In genomic region chr11:31641066-31641810, GRCm38 (mm10) we compare ENCODE assay signal across 12 mouse cellular contexts. TPM values are rescaled to one million over a fixed set of nuclear protein-coding genes. Genes with fewer than 3 reads are reported as not detected.
DNase-seq lines count a peak whose midpoint lies in the region; ATAC-seq lines count a peak whose summit lies in the region.
"Had no signal": no experiment of that assay in that cellular context is flagged by ENCODE, and none has a peak within 500 bp of the region (broad histone marks: within the 10 kb centered on the region; RNA-seq: fewer than 3 reads in every experiment).

No protein-coding gene starts in this region.

- no peak overlapping the region for H3K4me3 ChIP-seq in midbrain, embryonic 12.5 days
- H3K4me3 ChIP-seq in midbrain, embryonic 15.5 days: no peak overlapping the region
- H3K4me3 ChIP-seq: erythroblast, embryonic 14.5 days; neural tube, embryonic 13.5 days had no signal

- no peaks in the 10 kb centered on the region for H3K4me1 ChIP-seq in midbrain, embryonic 12.5 days
- no peaks in the 10 kb centered on the region for H3K4me1 ChIP-seq in midbrain, embryonic 15.5 days

- 50% methylated on average over 3 of the region's 3 CpGs for WGBS in midbrain, embryonic 12.5 days
- WGBS in midbrain, embryonic 15.5 days: 41% methylated on average over 3 of the region's 3 CpGs

- DNase-seq in CD4-positive, CD25-positive, alpha-beta regulatory T cell, adult 2 months (ENCODE audit: low read depth, low spot score): peak; percentile 8
- DNase-seq in kidney, adult 18-20 months: peak; percentile 22
- DNase-seq in kidney, postnatal 4 days: no peak
- DNase-seq in natural killer cell, adult 2 months (ENCODE audit: low spot score in 2 of 2): no peak
- DNase-seq: right cerebral cortex, adult 18-20 months; thymus, postnatal 14 days had no signal

- no peaks in the 10 kb centered on the region for H3K27me3 ChIP-seq in midbrain, embryonic 12.5 days
- H3K27me3 ChIP-seq in midbrain, embryonic 15.5 days (replicated peaks): no peaks in the 10 kb centered on the region
- H3K27me3 ChIP-seq: neural tube, embryonic 13.5 days had no signal

- H3K27ac ChIP-seq in midbrain, embryonic 12.5 days (replicated peaks): no peak overlapping the region
- no peak overlapping the region for H3K27ac ChIP-seq in midbrain, embryonic 15.5 days
- H3K27ac ChIP-seq: neural tube, embryonic 13.5 days had no signal

- ATAC-seq in CD4-positive, CD25-positive, alpha-beta regulatory T cell, adult 4 months: no peak
- ATAC-seq in midbrain, embryonic 12.5 days (ENCODE audit: low FRiP score, low read depth): peak; percentile 44; the same call in 1 of the 2 replicates
- no peak for ATAC-seq in midbrain, embryonic 15.5 days (replicated peaks)
- ATAC-seq in erythroblast, adult 5-6 weeks (replicated peaks; ENCODE audit: low FRiP score, poor library complexity, severe bottlenecking): 0 out of 2 replicates have a peak, but pooled peaks have one; percentile 36

- H3K9ac ChIP-seq in midbrain, embryonic 12.5 days (replicated peaks): no peak overlapping the region
- H3K9ac ChIP-seq in midbrain, embryonic 15.5 days: no peak overlapping the region
- H3K9ac ChIP-seq: neural tube, embryonic 13.5 days had no signal

- H3K36me3 ChIP-seq in midbrain, embryonic 12.5 days: no peaks in the 10 kb centered on the region
- H3K36me3 ChIP-seq in midbrain, embryonic 15.5 days (replicated peaks): no peaks in the 10 kb centered on the region
- H3K36me3 ChIP-seq: neural tube, embryonic 13.5 days had no signal

- no peak overlapping the region for H3K4me2 ChIP-seq in midbrain, embryonic 12.5 days (replicated peaks)
- no peak overlapping the region for H3K4me2 ChIP-seq in midbrain, embryonic 15.5 days
- H3K4me2 ChIP-seq: neural tube, embryonic 13.5 days had no signal

- H3K9me3 ChIP-seq in midbrain, embryonic 12.5 days: no peaks in the 10 kb centered on the region
- H3K9me3 ChIP-seq in midbrain, embryonic 15.5 days: no peaks in the 10 kb centered on the region
- H3K9me3 ChIP-seq: neural tube, embryonic 13.5 days had no signal

RNA-seq across cellular contexts. Expression of gene Bod1, which starts 30.4 kb away (rescaled TPM):
- 1 to 10 TPM; 7.6 to 8.2 TPM for polyA plus RNA-seq in CD4-positive, CD25-positive, alpha-beta regulatory T cell, adult 4 months (2017; shearing (Covaris generic))
- polyA plus RNA-seq in midbrain, embryonic 12.5 days (2016; fragmentation: Nextera tagmentation; extraction: Ambion mirVana): 162 and 177 TPM in 2 replicates
- polyA plus RNA-seq in midbrain, embryonic 15.5 days (2015; fragmentation: Nextera tagmentation; extraction: Ambion mirVana): 138 and 148 TPM in 2 replicates
- total RNA-seq in erythroblast, adult 5-6 weeks (2015; ENCODE audit: low replicate concordance): 1.9 and 4.6 TPM in 2 replicates
- total RNA-seq in erythroblast, adult 5-6 weeks (2017; ENCODE audit: low replicate concordance): 1.5 and 3.2 TPM in 2 replicates

Comparison
In these comparisons a context has a peak if more than half of its experiments do, and no peak if none do; other contexts are left out.
1. DNase-seq: peak in CD4-positive, CD25-positive, alpha-beta regulatory T cell, adult 2 months (single experiment) and kidney, adult 18-20 months (single experiment); none in kidney, postnatal 4 days (0 of 2) and natural killer cell, adult 2 months (0 of 2).
2. ATAC-seq: peak in midbrain, embryonic 12.5 days (single experiment) and erythroblast, adult 5-6 weeks (single experiment); none in CD4-positive, CD25-positive, alpha-beta regulatory T cell, adult 4 months (single experiment) and midbrain, embryonic 15.5 days (single experiment).
3. RNA of gene Bod1, which starts 30.4 kb away (polyA plus RNA-seq): 162 to 177 TPM in midbrain, embryonic 12.5 days and 138 to 148 TPM in midbrain, embryonic 15.5 days; 7.6 to 8.2 TPM in CD4-positive, CD25-positive, alpha-beta regulatory T cell, adult 4 months; every median in the first group is over 10 times any median in the second.